8 mouse cellular contexts compared by ENCODE assay signal in the genomic region with DNA sequence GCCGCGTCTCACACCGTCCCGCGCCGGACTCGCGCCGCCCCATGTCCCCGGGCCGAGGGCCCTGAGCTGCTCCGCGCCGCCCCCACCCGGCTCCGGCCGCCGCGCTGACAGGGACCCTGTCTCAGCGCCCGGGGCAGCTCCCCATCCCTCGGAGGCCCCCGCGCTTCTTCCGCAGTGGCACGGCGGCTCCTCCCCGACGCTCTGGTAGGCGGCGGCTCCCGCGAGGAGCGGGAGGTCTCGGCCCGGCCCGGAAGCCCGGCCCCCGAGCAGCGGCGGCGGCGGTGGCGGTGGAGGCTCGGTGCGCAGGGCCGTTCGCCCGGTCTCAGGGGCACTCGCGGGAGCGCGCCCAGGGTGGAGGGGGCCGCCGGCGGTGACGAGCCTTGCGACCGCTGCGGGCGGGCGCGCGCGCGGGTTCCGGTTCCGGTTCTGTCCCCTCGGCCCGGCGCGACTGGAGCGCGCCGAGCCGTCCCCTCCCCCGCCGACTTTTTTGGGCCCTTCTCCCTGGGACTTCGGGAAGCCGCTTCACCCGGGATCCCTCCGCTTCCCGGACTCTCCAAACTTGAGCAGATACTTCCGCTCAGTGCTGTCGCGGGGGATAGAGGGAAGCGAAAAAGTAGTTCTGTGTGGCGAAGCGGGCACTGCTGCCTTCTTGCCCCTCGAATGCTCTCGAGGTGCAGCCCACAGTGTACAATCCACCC. TPM values are rescaled to one million over a fixed set of nuclear protein-coding genes. Genes with fewer than 3 reads are reported as not detected.
DNase-seq lines count a peak whose midpoint lies in the region; ATAC-seq and TF ChIP-seq lines count a peak whose summit lies in the region.

No protein-coding gene starts in this region.

- H3K4me1 ChIP-seq in G1E (ENCODE audit: insufficient read depth, low read depth, low read length), result peaks cover 47% of the 10 kb centered on the region
- H3K4me1 ChIP-seq in forebrain, embryonic 16.5 days (replicated peaks; ENCODE audit: control insufficient read depth, insufficient read depth, low read length), result peaks cover 37% of the 10 kb centered on the region
- peaks cover 5% of the 10 kb centered on the region for H3K4me1 ChIP-seq in olfactory bulb, adult 2 months (ENCODE audit: control insufficient read depth, insufficient read depth, low read length)

- no peaks in the 10 kb centered on the region for H3K27me3 ChIP-seq in G1E (ENCODE audit: insufficient read depth, low read length)
- H3K27me3 ChIP-seq in forebrain, embryonic 16.5 days (replicated peaks; ENCODE audit: control insufficient read depth, insufficient read depth, low read length), result no peaks in the 10 kb centered on the region

- intact Hi-C loops in heart, postnatal 25 days (cut with DNase I), result no loop called here

- DNase-seq in G1E (ENCODE audit: low spot score), result peak; percentile 83
- DNase-seq in cerebellum, adult 18-20 months, result peak; percentile 91 to 94
- DNase-seq in heart, postnatal 25 days (ENCODE audit: low spot score), result peak; percentile 90
- DNase-seq in layer of hippocampus, adult 11-12 months (ENCODE audit: low spot score), result peak; percentile 92
- DNase-seq in lung, adult 18-20 months, result peak; percentile 93 to 95
- DNase-seq in thymus, adult 18-20 months, result peak; percentile 28 to 45

- TF ChIP-seq CTCF in G1E (IDR thresholded peaks at IDR 0.05; ENCODE audit: low read depth, low read length), result no peak
- TF ChIP-seq CTCF in olfactory bulb, adult 2 months (IDR thresholded peaks at IDR 0.05; ENCODE audit: insufficient read depth, low read depth, low read length), result no peak

- H3K9ac ChIP-seq in forebrain, embryonic 16.5 days (replicated peaks; ENCODE audit: low read depth, low read length), result peak overlapping the region; percentile 91

- H3K4me3 ChIP-seq in G1E (ENCODE audit: low read depth, low read length), result peak overlapping the region; percentile 88
- H3K4me3 ChIP-seq in forebrain, embryonic 16.5 days (replicated peaks; ENCODE audit: low read length), result peak overlapping the region; percentile 88
- H3K4me3 ChIP-seq in olfactory bulb, adult 2 months (ENCODE audit: insufficient read depth, low read depth, low read length), result peak overlapping the region; percentile 84

- H3K9me3 ChIP-seq in G1E (replicated peaks), result no peaks in the 10 kb centered on the region
- no peaks in the 10 kb centered on the region for H3K9me3 ChIP-seq in forebrain, embryonic 16.5 days (ENCODE audit: control insufficient read depth, low read length)

- TF ChIP-seq POLR2A in olfactory bulb, adult 2 months (IDR thresholded peaks at IDR 0.05; ENCODE audit: insufficient read depth, low read depth, low read length), result peak; percentile 81

- peak overlapping the region; percentile 87 for H3K27ac ChIP-seq in forebrain, embryonic 16.5 days (ENCODE audit: low read length)
- H3K27ac ChIP-seq in olfactory bulb, adult 2 months (ENCODE audit: insufficient read depth, low read depth, low read length), result peak overlapping the region; percentile 98

- under 1% methylated on average over 68 of the region's 91 CpGs for WGBS in forebrain, embryonic 16.5 days
- WGBS in olfactory bulb, adult 2 months, result under 1% methylated on average over 89 of the region's 91 CpGs

- no peak for ATAC-seq in G1E (ENCODE audit: extremely low read depth, insufficient number of reproducible peaks, low FRiP score, poor library complexity, severe bottlenecking)
- ATAC-seq in forebrain, embryonic 16.5 days, result peak; percentile 80

- H3K4me2 ChIP-seq in forebrain, embryonic 16.5 days (ENCODE audit: low read length), result peak overlapping the region; percentile 81

- H3K36me3 ChIP-seq in G1E (replicated peaks), result peaks cover 11% of the 10 kb centered on the region
- H3K36me3 ChIP-seq in forebrain, embryonic 16.5 days (ENCODE audit: control insufficient read depth, insufficient read depth), result 0 out of 2 replicates have a peak, but pooled peaks cover 7% of the 10 kb centered on the region

RNA-seq across cellular contexts. Expression of gene Arhgef12, which starts 1.2 kb away (rescaled TPM):
- total RNA-seq in G1E (2014; fragmentation: Nextera tagmentation) (58.7 and 76.3 TPM in 2 replicates), G1E (2017) (47.8 and 53.3 TPM in 2 replicates)
- 4.2 and 5.9 TPM in 2 replicates for polyA plus RNA-seq in G1E (2012)
- 15.8 and 20.5 TPM in 2 replicates for polyA plus RNA-seq in forebrain, embryonic 16.5 days (2015; fragmentation: Nextera tagmentation; extraction: Ambion mirVana)
- 100 to 1,000 TPM; 140 to 166 TPM for total RNA-seq in heart, postnatal 25 days (2021)
- 42.4 TPM in 1 of 2 replicates, not detected in the other for polyA plus RNA-seq in olfactory bulb, adult 2 months (2012; ENCODE audit: insufficient read depth, insufficient read length, low replicate concordance, missing spikeins)

RNA-seq across cellular contexts. Expression of gene Tmem136, which starts 10.6 kb away (rescaled TPM):
- total RNA-seq in G1E (2014; fragmentation: Nextera tagmentation) (11.4 and 12.5 TPM in 2 replicates), G1E (2017) (1.1 and 2.0 TPM in 2 replicates)
- 0.39 and 0.48 TPM in 2 replicates for polyA plus RNA-seq in G1E (2012)
- polyA plus RNA-seq in forebrain, embryonic 16.5 days (2015; fragmentation: Nextera tagmentation; extraction: Ambion mirVana), result 10.5 and 12.6 TPM in 2 replicates
- total RNA-seq in heart, postnatal 25 days (2021), result 1 to 10 TPM; 6.1 to 6.7 TPM
- not detected in 2 replicates for polyA plus RNA-seq in olfactory bulb, adult 2 months (2012; ENCODE audit: insufficient read depth, insufficient read length, low replicate concordance, missing spikeins)

Comparison
In these comparisons a context has a peak if more than half of its experiments do, and no peak if none do; other contexts are left out.
1. DNase-seq: peak in every context shown above with its lines; median percentile 94 in lung, adult 18-20 months; 92 in cerebellum, adult 18-20 months; 92 in layer of hippocampus, adult 11-12 months; 90 in heart, postnatal 25 days; 83 in G1E; 36 in thymus, adult 18-20 months.